Mouse (Mus musculus) thymus, adult 2 months (tissue): Measurements from ENCODE around the gene Ntrk2. TPM values are rescaled to one million over a fixed set of nuclear protein-coding genes. Genes with fewer than 3 reads are reported as not detected.

Experiments
- DNase-seq: peaks from one replicate; pipeline ENCODE4 v3.0.0; 2021
- H3K27ac ChIP-seq: fragments of 200-500 bp; 2 replicates; pipeline ENCODE4 v1.5.1; 2012; ENCODE audit warnings: low read length, control low read depth; ENCODE audit not compliant: control insufficient read depth, insufficient read depth
- H3K27me3 ChIP-seq: fragments of 200-500 bp; 2 replicates; pipeline ENCODE4 v1.6.1; 2012; ENCODE audit warnings: mild to moderate bottlenecking, low read length, moderate library complexity, mixed read lengths; ENCODE audit not compliant: control insufficient read depth, insufficient read depth
- H3K36me3 ChIP-seq: fragments of 200-500 bp; 2 replicates; pipeline ENCODE4 v1.6.1; 2012; ENCODE audit warnings: mild to moderate bottlenecking, low read length, moderate library complexity; ENCODE audit not compliant: control insufficient read depth, insufficient read depth
- H3K4me1 ChIP-seq: fragments of 200-500 bp; replicated peaks from 2 replicates; pipeline ENCODE4 v1.6.1; 2012; ENCODE audit warnings: low read length; ENCODE audit not compliant: control insufficient read depth, insufficient read depth
- H3K4me3 ChIP-seq: fragments of 200-500 bp; 2 replicates; pipeline ENCODE4 v1.5.1; 2012; ENCODE audit warnings: mild to moderate bottlenecking, low read length, control low read depth, moderate library complexity; ENCODE audit not compliant: control insufficient read depth, insufficient read depth
- CTCF ChIP-seq: fragments of 200-500 bp; IDR thresholded peaks from 2 replicates; pipeline ENCODE4 v1.5.1; 2012; ENCODE audit warnings: mild to moderate bottlenecking, control low read depth, low read length, moderate library complexity, borderline replicate concordance; ENCODE audit not compliant: control insufficient read depth, poor library complexity, insufficient read depth; ENCODE audit errors: extremely low read depth
- POLR2A ChIP-seq: fragments of 200-500 bp; IDR thresholded peaks from 2 replicates; pipeline ENCODE4 v1.6.1; 2012; ENCODE audit warnings: mild to moderate bottlenecking, low read length, control low read depth, moderate library complexity; ENCODE audit not compliant: control insufficient read depth, poor library complexity, insufficient read depth; ENCODE audit errors: extremely low read depth
- WGBS: fragments of 180-500 bp; shearing (Covaris S2); methylation state at CpG from one replicate; pipeline ENCODE4 v1.1.7; 2018; 5-methylcytosine and 5-hydroxymethylcytosine counted together
- polyA plus RNA-seq: library from polyadenylated mRNA; depleted of rRNA; stranded (reverse); fragments of >200 nt; gene quantifications from 2 replicates; pipeline ENCODE4 v1.2.3, GENCODE M21; 2012; rRNA removed

Ntrk2 gene
- 5.7 and 6.5 TPM in 2 replicates for polyA plus RNA-seq

DNA sequence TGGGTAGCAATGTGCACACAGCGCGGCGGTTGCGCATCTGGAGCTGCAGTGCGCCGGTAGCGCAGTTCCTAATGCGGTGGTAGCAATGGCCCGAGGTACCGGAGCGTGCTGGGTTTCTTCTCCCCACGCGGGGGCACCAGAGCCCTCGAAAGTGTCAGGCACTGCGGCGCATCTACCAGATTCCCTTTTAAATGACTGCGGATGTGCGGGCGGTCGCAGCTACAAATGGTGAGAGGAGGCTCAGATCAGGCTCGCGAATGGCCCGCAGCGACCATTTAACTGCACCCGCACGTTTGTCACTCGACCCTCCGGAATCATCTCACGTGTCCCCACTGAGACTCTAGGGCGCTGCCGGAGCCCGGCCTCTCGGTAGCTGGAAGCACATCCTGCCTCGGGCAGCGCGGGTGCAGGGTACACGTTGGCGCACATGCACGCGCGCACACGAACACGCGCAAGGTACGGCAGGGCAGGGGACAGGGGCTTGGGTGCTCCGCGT is at the start of gene Ntrk2:
Gene Ntrk2 (plus strand): TSS at position 173 of the 496 bp plus-strand sequence.
- DNase-seq = peak; percentile 23
- no peak within 1 kb of the TSS for H3K27ac ChIP-seq
- TF ChIP-seq CTCF (no peak), POLR2A (no peak)
- H3K27me3 ChIP-seq = no peaks in the 10 kb centered on the region; the same call in 1 of the 2 replicates
- no peaks in the 10 kb centered on the region for H3K36me3 ChIP-seq
- WGBS = 3% methylated on average over 47 of the region's 47 CpGs
- H3K4me1 ChIP-seq = no peaks in the 10 kb centered on the region; the same call in 1 of the 2 replicates
- H3K4me3 ChIP-seq = no peak within 1 kb of the TSS

DNA sequence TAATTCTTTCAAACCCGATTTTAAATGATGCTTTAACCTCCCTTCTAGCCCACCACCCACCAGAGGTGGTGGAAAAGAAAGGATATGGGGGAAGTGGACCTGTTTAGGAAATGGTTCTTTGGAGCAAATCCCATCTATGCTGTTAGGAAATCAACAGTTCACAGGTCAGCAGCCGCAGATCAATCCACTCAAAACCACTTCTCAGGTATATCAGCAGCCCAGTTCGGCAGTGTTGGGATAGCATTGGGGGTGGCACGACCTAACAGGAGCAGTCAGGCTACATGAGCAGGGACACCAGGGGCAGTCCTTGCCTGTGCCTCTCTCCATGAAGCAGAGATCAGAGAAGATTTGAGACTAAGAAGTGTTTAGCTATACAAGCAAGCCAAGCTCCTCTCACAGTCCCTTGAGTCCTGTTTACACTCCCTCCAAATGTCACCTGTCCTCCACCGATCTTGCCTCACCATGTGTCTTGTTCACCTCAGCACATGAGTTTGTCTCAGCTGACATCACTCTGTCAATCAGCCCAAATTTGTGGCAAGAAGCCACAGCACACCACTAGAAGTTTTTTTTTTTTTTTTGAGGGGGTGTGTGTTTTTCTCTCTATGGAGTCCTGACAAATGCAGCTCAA is 45.3 kb upstream of the Ntrk2 start:
- Histone ChIP-seq H3K36me3 (no peaks in the 10 kb centered on the region), H3K27ac (no peak overlapping the region), H3K4me3 (no peak overlapping the region), H3K27me3 (no peaks in the 10 kb centered on the region), H3K4me1 (no peaks in the 10 kb centered on the region)
- DNase-seq = no peak
- no peak for TF ChIP-seq POLR2A
- no peak for TF ChIP-seq CTCF
- WGBS = 86% methylated on average over 5 of the region's 5 CpGs

DNA sequence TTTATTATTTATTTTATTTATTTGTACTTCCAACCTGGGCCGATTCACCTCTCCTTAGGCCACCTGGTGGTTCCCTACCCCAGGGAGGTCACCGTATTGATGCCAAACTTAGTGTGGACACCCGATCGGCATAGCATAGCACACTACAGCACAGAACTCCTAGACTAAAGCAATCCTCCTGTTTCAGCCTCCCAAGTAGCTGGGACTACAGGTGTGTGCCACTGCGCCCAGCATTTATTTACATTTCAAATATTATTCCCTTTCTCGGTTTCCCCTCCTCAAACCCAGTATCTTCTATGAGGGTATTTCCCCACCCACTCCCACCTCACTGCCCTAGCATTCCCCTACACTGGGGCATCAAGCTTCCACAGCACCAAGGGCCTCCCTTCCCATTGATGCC is 38.1 kb upstream of the Ntrk2 start:
- 96% methylated on average over 6 of the region's 6 CpGs for WGBS
- TF ChIP-seq CTCF = no peak
- TF ChIP-seq POLR2A = no peak
- DNase-seq = no peak
- no peaks in the 10 kb centered on the region for H3K36me3 ChIP-seq
- H3K27me3 ChIP-seq = no peaks in the 10 kb centered on the region; the same call in 1 of the 2 replicates
- H3K27ac ChIP-seq = no peak overlapping the region
- no peaks in the 10 kb centered on the region for H3K4me1 ChIP-seq
- H3K4me3 ChIP-seq = no peak overlapping the region

DNA sequence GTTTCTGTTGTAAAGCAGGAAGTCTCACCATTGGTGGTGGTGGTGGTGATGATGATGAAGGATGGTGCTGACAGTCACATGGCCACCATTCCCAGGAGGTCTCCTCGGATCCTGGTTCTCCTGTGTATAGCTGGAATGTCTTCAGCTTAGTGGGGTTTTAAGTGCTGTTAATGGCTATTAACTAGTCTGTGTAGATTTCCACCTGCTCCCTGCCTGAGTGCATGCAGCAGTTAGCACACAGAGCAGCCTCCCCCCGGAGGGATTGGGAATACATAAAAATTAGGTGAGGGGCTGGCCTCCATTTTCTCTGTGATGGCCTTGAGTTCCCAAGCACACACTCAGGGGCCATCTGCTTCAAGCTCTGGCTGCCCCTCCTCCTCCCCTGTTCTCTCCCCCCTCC is 36.9 kb upstream of the Ntrk2 start:
- no peak overlapping the region for H3K27ac ChIP-seq
- no peaks in the 10 kb centered on the region for H3K4me1 ChIP-seq
- 81% methylated on average over 2 of the region's 2 CpGs for WGBS
- no peaks in the 10 kb centered on the region; the same call in 1 of the 2 replicates for H3K27me3 ChIP-seq
- no peaks in the 10 kb centered on the region for H3K36me3 ChIP-seq
- no peak overlapping the region for H3K4me3 ChIP-seq
- TF ChIP-seq CTCF = no peak
- no peak for TF ChIP-seq POLR2A
- no peak for DNase-seq

DNA sequence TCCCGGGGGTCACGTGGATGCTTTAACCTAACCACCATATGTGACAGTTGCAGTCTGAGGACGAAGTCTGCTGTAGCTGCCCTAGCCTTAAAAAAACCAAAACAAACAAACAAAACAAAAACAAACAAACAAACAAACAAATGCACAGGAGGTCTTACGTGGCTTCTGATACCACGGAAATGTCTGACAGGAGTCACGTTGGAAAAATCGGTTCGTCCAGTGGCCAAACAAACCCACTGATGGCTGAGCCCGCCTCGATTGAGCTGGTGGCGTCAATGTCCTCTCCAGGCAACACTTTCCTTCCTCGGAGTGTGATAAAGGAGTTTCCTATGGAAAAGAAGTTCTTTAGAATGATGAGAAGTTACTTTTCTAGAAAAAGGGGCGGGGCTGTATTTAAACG is 27.1 kb upstream of the Ntrk2 start:
- TF ChIP-seq CTCF (no peak), POLR2A (no peak)
- WGBS = 94% methylated on average over 14 of the region's 14 CpGs
- Histone ChIP-seq H3K4me3 (no peak overlapping the region), H3K4me1 (no peaks in the 10 kb centered on the region), H3K27me3 (no peaks in the 10 kb centered on the region), H3K27ac (no peak overlapping the region), H3K36me3 (no peaks in the 10 kb centered on the region)
- no peak for DNase-seq

DNA sequence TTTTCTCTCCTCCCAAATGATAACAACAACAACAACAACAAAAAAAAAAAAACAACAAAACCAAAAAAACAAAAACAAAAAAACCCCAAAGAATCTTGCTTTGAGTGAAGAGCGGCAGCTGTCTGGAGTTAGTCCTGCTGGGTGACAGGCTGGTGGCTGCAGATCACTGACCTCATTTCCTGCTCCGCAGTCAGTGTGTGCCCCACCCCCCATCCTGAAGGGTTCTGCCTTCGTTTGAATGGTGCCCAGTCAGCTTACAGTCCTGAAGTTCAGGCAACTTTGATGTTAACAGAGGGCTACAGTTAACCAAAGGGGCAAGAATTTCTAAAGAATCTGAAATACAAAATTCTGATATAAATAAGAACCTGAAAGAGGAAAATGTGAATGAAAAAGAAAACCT is 19.9 kb upstream of the Ntrk2 start:
- DNase-seq = no peak

More for the DNA sequence above, 19.9 kb upstream of the Ntrk2 start:
- TF ChIP-seq CTCF = no peak
- no peak for TF ChIP-seq POLR2A
- H3K27ac ChIP-seq = no peak overlapping the region
- H3K4me3 ChIP-seq = no peak overlapping the region
- no peaks in the 10 kb centered on the region for H3K27me3 ChIP-seq
- H3K4me1 ChIP-seq = no peaks in the 10 kb centered on the region
- 16% methylated on average over 3 of the region's 3 CpGs for WGBS
- no peaks in the 10 kb centered on the region for H3K36me3 ChIP-seq
